Mouse (Mus musculus): Measurements from ENCODE around the gene Wbp1l.

Gene Wbp1l

GRCm38 (mm10) chr19:46599375-46600256 is 732 bp downstream of the Wbp1l start:
- WGBS: 2% methylated on average over 22 of the region's 22 CpGs

- WGBS: 43% methylated on average over 4 of the region's 4 CpGs
Observed at GRCm38 (mm10) chr19:46600371-46600770, 1.5 kb downstream of the Wbp1l start.

GRCm38 (mm10) chr19:46601491-46601890 is 2.6 kb downstream of the Wbp1l start:
- 61% methylated on average over 14 of the region's 14 CpGs for WGBS

- WGBS: 67% methylated on average over 4 of the region's 4 CpGs
Observed at GRCm38 (mm10) chr19:46602406-46602805, 3.5 kb downstream of the Wbp1l start.

DNA sequence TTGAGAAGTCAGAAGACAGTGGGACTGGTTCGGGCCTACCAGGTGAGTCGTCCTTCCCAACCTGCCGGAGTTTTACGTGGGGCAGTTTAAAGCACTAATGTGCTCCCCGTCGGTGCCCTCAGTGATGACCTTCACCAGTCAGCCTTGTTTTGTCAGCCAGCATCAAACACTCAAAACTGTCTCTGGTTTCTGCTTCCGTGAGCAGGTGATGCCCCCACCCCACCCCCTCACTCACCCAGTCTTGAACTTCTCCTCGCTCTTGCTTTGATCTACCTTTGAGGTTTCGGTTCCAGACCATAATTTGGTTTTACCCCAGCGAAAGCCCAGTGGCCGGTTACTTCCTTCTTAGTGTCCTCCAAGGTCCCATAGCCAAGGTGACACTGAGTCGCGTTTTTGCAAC is 7.8 kb downstream of the Wbp1l start:
- WGBS: 93% methylated on average over 13 of the region's 13 CpGs

- WGBS: 35% methylated on average over 7 of the region's 7 CpGs
Observed at GRCm38 (mm10) chr19:46607424-46607823, 8.5 kb downstream of the Wbp1l start.

DNA sequence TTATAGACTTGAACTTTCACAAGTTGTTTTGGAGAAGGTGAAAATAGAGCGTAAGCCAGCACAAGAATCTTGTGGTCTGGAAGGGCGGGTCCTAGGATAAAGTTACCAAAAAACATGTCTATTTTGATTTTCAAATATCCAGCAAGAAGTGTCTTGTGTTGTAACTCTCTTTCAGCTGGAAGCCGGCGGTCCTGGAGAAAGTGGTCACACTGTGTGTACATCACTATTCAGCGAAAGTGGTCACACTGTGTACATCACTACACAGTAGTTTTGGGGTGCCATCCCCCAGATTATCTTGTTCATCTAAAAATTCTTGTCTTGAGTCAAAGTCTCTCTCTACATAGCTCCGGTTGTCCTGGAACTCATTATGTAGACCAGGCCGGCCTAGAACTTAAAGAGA is 9.3 kb downstream of the Wbp1l start:
- WGBS: 97% methylated on average over 7 of the region's 7 CpGs

GRCm38 (mm10) chr19:46616378-46616777 is 17.5 kb downstream of the Wbp1l start:
- 89% methylated on average over 11 of the region's 11 CpGs for WGBS

DNA sequence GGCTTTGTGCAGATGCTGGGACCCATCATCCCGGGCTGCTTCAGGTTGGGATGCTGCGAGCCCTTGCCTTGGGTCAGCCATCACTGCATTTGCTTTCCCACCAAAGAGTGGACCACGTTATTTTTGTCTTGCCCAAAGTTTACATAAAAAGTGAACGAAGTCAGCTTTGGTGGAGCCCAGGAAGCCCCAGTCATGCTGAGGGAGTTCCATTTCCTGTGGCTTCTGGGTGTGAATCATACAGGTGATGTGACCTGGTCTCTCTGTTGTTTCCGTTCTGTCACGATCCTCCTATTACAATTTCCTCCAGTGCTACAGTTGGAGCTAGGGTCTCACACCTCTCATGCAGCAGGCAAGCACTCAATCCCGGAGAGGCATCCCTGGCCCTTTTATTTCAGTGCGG is 18.5 kb downstream of the Wbp1l start:
- WGBS: 81% methylated on average over 8 of the region's 8 CpGs

DNA sequence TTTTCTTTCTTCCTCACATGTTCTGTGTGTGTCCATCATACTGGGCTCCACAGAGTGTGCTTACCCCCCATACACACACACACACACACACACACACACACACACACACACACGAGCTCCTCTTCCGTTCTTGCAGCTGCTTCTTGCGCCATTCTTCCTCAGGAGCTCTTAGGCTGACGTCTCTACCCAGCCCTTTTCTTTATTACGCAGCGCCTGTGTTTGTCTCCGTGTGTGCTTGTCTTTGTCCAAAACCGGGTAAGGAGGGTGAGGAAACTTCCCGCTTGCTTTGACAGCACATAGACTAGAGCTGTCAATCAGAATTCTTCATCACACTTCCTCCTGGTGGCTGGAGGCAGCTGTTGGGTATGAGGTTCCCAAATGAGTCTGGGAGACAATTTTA is 19.4 kb downstream of the Wbp1l start:
- 64% methylated on average over 9 of the region's 9 CpGs for WGBS

- 55% methylated on average over 19 of the region's 19 CpGs for WGBS
Observed at GRCm38 (mm10) chr19:46619001-46619400, 20.1 kb downstream of the Wbp1l start.

DNA sequence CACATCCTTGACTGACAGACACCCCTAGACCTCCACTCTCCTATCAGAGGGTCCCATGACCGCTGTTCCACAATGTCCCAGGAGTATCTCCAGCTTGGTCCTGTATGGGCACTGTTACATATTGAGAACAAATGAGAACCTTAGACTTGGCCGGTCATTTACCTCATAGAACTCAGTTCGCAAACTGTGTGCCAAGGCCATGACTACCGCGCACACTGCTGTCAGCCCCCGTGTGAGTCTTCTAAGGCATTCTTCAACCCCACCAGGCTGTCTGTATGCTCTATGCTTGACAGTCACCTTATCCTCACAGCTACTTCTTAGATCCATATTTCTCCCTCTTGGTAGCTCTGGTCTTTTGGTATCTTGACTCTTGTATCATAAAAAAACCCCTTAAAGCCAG is 20.6 kb downstream of the Wbp1l start:
- WGBS: 87% methylated on average over 6 of the region's 6 CpGs

- 43% methylated on average over 14 of the region's 14 CpGs for WGBS
Observed at GRCm38 (mm10) chr19:46620016-46620808, 21.3 kb downstream of the Wbp1l start.

DNA sequence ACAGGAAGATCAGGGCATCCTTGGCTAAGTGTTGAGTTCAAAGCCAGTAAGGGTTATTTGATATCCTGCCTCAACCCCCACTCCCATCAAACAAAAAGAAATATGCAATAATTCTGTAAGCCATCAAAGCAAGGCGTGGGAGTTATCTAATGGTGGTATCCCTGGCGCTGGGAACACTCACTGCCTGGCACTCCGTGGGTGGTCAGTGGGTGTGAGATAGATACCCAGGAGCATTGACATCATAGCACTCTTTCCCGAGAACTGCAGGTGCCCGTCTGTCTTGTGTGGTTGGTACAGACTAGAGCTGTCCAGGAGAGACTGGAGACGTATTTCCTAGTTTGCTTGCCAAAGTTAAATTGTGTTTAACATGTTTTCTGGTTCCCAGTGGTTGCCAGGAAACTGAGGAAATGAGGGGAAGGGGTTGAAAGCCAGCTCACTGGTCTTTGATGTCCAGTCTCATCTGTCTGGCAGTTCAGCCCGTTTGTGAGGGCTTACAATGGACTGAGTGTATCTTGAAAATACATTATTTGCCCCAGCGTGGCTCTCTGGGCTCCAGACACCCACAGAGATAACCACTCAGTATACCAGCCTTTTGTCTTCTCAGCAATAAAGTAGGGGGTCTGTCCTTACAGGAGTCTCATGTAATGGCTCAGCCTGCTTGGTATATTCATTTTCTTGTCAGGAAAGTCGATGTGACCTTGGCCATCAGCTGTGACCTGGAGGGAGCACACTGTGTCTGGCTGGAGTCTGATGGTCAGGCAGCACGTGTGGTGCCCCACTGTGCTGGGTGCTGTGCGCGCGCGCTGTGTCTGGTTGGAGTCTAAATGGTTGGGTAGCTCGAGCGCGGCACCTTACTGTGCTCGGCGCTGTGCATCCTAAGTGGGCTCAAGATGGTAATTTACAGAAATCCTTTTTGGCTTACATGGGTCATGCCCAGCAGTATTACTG is 22.6 kb downstream of the Wbp1l start:
- WGBS: 54% methylated on average over 19 of the region's 19 CpGs

- 22% methylated on average over 12 of the region's 12 CpGs for WGBS
Observed at GRCm38 (mm10) chr19:46622659-46623193, 23.8 kb downstream of the Wbp1l start.

DNA sequence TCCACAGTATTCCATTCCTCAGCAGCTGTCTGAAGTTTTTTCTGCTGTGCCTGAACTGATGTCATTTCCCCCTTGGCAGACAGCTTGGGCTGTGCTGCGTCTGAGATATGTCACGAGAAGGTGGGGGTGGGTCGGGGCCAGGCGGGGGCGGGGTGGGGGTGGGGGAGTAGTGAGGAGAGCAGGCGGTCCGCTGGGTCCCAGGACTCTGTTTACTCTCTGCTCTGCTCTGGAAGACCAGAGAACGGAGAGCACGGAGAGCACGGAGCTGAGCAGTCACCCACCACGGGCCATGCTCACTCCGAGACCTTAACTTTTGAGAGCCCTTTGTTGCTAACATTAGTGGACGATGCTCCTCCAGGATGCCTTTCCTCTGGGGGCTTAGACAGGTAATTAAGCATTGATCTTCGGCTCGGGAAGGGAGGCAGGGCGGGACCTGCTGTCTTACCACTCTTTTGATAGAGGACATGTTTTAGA is 24.3 kb downstream of the Wbp1l start:
- WGBS: 18% methylated on average over 16 of the region's 16 CpGs

- 40% methylated on average over 19 of the region's 19 CpGs for WGBS
Observed at GRCm38 (mm10) chr19:46623790-46624772, 25.2 kb downstream of the Wbp1l start.

GRCm38 (mm10) chr19:46625015-46625414 is 26.1 kb downstream of the Wbp1l start:
- 94% methylated on average over 12 of the region's 12 CpGs for WGBS

GRCm38 (mm10) chr19:46625519-46625918 is 26.6 kb downstream of the Wbp1l start:
- 79% methylated on average over 10 of the region's 10 CpGs for WGBS

- 81% methylated on average over 10 of the region's 10 CpGs for WGBS
Observed at GRCm38 (mm10) chr19:46628403-46628802, 29.5 kb downstream of the Wbp1l start.

All from cerebral cortex, adult 2 months (tissue).